Mouse (Mus musculus): Measurements from ENCODE around the gene Zfp827.
A peak's percentile ranks its signal among the peaks of the same experiment; 100 is the strongest.
"Not testable (repeated sequence)": the region's sequence is repeated elsewhere in the genome, so short reads cannot be mapped to it uniquely, and the experiment has no call there.

Gene Zfp827

DNA sequence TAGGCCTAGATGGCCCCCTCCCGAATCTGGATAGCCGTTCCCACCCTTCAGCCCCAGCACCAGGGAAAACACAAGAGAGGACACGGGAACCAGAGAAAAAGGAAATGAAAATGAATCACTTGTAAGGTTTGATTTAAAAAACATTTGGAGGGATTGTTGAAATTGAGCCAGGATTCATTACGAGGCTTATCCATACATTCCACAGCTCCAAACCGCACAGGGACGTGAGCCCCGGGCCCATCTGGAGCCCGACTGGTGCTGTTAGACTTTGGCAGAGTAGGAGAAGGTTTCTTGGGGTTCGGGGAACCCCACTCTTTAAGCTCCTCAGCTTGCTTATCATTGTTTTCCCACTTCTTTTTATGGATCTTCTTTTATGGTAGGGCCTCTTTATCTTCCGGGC, 76.9 kb downstream of the Zfp827 start:
- no peak for DNase-seq (ENCODE audit: low read depth, low spot score)

DNA sequence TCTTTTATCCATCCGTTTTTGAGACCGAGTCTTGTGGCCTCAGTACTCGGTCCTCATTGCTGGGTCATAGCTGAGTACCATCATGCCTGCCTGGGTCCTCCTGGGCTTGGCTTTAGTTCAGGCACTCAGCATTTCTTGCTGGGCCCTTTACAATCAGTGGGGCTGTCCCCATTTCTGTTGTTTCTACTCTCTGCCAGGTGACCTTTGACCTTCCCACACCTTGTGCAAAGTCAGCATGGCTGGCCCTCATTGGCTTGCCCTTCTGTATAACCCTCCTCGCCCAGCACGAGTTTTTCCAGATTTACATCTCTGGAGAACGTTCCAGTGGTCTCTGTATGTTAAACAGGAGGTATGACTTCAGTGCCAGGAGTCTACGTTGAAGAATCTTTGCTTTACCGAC, 83.2 kb downstream of the Zfp827 start:
- DNase-seq (ENCODE audit: low read depth, low spot score): no peak

DNA sequence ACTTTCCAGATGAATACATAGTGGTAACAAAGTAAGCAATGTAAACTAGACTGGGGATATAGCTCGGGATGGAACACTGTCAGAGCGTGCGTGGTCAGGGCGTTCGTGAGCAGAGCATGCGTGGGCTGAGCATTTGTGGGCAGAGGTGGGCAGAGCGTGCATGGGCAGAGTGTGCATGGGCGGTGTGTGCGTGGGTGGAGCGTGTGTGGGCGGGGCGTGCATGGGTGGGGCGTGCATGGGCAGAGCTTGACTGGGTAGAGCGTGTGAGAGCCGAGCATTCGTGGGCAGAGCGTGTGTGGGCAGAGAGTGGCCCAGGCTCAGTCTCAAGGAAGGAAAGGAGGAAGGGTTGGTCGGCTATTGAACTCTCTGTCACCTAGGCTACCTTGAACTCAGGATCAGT, 84.2 kb downstream of the Zfp827 start:
- no peak for DNase-seq (ENCODE audit: low read depth, low spot score)

DNA sequence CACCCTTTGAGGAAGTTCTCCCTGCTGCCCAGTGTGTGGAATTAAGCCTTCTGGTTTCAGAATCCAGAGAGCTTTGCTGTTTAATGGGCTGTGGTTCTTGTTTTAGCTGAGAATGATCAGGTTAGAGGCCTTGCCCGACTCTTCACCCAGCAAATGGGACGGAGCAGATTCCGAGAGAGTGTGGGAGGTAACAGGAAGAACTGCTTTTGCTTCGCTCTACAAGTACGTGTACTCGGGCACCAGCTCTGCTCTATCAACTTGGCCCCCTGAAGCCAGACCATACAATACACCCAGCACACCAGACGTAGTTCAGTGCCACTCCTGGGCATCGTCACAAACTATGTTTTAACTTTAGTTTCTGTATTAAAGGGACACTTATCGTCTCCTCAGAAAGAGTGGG, 85.3 kb downstream of the Zfp827 start:
- no peak for DNase-seq (ENCODE audit: low read depth, low spot score)

- no peak for DNase-seq (ENCODE audit: low read depth, low spot score)
Observed at GRCm38 (mm10) chr8:79114561-79114960, 86.3 kb downstream of the Zfp827 start.

GRCm38 (mm10) chr8:79116436-79116835, 88.2 kb downstream of the Zfp827 start:
- no peak for DNase-seq (ENCODE audit: low read depth, low spot score)

GRCm38 (mm10) chr8:79117711-79118110, 89.5 kb downstream of the Zfp827 start:
- no peak for DNase-seq (ENCODE audit: low read depth, low spot score)

- DNase-seq (ENCODE audit: low read depth, low spot score): no peak
Observed at GRCm38 (mm10) chr8:79121614-79122013, 93.4 kb downstream of the Zfp827 start.

DNA sequence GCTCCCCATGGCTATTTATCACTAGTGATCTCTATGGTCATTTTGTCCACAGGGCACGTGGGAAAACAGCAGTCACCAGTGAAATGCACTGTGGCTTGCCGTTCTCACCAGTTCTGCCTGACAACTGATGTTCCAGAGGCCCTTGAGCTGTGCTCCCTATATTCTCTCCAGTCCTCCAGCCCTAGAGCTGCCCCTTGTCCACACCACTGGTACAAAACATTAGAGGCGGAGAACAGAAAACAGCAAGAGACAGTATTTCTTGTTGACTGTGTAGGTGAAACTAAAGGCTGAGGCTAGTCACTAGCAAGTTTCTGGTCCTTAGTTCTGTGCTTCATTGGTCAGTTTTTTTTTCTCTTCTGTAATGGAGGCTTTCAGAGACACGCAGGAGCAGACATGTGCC, 96.0 kb downstream of the Zfp827 start:
- DNase-seq (ENCODE audit: low read depth, low spot score): no peak

DNA sequence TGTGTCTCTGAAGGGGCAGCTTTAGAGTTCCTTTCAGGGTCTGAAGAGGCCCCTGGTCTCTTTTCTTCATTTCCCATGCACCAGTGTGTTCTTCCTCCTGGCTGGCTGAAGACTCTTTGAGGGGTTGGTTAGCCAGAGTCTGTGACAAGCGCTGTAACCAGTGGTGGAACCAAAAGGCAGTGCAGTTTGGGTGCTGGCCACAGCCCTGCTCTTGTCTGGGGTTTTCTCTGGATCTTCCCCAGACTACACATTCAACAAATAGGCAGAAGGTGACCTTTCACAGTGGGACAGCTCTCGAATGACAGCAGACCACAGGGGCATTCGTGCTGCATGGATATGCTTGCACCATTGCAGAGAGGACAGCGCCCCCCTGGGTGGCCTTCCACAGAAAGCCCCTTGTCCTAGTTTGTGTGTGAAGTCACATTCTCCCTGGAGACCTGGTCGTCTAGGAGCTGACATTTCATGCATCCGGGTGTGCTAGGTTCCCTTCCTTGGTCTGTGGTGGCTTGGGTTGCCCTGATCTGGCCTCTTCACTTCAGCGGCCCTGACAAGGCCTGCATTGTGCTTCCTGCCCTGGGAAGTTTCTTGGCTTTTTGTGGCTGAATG, 99.1 kb downstream of the Zfp827 start:
- DNase-seq (ENCODE audit: low read depth, low spot score): no peak

DNA sequence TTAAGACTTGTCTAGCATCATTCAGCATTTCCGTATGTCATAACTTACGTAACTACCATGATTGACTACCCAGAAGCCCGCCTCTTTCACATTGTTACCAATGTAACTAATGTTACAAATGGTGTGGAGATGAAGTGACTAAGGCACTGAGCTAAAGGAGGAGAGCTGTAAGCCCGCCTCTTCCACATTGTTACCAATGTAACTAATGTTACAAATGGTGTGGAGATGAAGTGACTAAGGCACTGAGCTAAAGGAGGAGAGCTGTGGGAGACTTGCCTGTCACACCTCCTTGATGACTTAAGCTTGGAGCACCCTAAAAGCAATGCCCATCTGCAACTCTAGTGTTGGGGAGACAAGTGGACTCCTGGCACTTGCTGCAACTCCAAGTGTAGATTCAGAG, 100.3 kb downstream of the Zfp827 start:
- DNase-seq (ENCODE audit: low read depth, low spot score): not testable (repeated sequence)

DNA sequence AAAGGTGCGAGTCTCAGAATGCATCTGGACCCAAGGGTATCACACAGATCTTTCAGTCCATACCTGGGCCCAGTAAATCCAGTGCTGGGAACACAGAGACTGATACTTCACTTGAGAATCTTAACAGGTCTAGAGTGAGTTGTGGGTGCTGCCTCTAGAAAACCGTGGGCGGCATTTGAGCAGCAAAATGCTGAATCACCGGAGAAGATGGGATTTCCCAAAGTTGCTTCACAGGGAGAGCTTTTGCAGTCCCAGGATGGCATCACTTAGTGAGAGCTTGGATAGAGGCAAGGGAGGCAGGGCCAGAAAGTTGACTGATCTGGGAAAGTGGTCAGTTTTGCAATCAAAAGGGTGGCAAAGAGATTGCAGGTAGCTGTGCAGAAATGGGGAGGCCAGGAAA, 111.4 kb downstream of the Zfp827 start:
- DNase-seq (ENCODE audit: low read depth, low spot score): peak; percentile 76

DNA sequence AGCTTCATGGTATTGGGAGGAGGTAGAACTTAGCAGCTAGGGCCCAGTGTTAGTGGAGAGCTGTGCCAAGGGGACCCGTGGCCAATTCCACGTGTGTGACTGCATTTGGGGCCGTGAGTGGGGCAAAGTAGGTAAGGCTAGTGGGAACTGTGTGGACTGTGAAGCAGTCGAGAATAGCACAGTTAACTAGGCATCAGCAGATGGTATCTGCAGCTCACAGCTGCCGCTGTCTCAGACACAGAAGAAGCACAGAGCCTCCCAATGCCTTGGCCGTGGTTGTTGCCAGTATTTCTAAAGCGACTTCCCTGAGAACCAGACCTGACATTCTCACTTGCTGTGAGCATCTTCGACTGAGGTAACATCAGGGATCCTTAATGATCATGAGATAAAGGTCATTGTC, 112.7 kb downstream of the Zfp827 start:
- peak; percentile 87 for DNase-seq (ENCODE audit: low read depth, low spot score)

DNA sequence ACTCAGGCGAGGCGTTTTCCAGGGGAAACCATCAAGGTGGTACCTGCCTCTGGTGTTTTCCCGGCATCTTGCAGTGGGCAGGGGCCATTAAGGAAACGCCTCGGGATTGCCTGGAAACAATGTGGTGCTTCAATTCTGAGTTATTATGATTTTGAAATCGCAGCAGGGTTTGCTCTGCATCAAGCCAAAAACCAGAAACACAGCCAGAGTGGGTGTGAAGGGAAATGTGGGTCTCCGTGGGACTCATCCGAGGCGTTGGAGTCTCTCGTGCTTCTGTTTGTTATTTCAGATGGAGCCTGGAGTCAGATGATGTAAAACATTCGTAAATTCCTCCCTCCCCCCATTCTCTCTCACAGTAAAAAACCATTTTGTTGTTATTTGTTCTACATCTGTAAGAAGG, 113.4 kb downstream of the Zfp827 start:
- DNase-seq (ENCODE audit: low read depth, low spot score): peak; percentile 67

DNA sequence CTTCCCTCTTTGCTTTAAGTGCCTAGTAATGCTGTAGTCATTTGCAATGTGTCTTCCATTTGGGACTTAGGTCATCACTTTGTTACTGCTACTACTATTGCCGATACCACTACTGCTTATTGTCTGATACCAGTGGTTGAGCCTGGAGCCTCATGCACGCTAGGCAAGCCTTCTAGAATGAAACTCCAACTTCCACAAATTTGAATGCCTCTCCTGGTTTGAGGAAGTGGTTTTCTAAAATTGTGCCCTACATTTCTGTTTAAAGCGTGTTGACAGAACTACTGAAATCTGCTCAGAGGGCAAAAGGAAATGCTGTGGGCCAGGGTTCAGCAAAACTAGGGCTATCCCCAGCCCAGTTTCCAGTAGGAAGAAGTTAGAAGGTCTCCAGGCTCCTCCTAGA, 115.5 kb downstream of the Zfp827 start:
- no peak for DNase-seq (ENCODE audit: low read depth, low spot score)

GRCm38 (mm10) chr8:79145210-79145609, 117.0 kb downstream of the Zfp827 start:
- no peak for DNase-seq (ENCODE audit: low read depth, low spot score)

DNA sequence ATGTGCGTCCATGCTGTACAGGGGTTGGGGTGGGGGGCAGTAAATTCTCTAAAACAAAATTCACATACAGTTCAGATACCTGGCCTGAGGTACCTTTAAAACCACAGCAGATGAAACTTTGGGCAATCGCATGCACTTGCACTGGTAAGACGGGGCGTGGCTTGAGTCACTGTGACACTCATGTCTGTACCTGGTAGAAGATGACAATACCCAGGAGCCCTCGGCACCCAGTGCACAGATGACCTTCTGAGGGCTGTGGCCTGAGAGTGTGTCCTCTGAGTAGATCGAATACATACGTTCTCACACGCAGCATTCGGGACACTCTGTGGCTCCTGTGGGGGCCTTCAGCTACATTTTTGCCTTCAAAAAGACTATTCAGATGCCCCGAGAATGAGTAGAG, 117.4 kb downstream of the Zfp827 start:
- DNase-seq (ENCODE audit: low read depth, low spot score): no peak

- no peak for DNase-seq (ENCODE audit: low read depth, low spot score)
Observed at GRCm38 (mm10) chr8:79148799-79149198, 120.6 kb downstream of the Zfp827 start.

DNA sequence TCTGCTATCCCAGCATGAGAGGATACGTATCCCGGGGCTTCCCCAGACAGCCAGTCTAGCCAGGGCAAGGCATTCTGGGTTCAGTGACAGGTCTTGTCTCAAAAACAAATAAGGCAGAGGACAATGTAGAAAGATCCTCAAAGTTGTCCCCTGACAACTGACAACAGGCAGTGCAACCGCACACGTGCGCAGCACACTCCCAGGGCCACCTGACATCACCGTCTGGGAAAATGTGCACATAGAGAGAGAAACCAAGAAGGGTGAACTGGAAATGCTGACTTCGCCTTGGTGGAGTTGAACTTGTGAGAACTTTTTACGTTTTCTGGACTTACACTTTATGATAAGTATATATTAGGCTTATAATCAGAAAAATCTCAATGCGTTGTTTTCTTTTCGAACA, 121.6 kb downstream of the Zfp827 start:
- DNase-seq (ENCODE audit: low read depth, low spot score): no peak

DNA sequence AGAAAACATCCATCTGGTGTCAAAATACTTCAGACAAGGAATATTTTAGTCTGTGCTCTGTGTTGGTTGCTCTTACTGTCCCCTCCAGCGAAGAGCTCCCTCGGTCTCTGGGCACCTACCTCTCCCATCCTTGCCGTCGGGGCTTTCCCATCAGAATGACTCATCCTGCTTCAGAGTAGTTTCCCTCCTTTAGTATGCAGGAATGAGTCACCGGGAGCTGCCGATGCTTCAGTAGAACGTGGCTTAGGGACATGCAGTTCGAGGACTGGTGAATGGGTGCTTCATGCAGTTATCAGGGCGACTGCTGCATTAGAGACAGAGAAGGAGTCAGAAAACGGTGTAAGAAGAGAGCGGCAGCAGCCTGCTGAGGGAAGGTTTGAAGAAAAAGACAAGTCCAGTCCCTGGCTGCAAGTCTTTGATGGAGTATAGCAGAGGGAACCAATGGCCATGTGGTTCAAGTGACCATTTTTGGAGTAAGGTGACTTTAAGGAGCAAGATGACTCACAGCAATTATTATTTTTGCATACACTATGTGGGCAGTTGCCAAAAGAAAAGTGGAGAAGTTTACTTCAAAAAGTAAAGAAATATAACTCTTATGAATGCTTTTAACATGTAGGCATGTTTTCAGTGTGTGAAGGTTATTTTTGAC, 122.4 kb downstream of the Zfp827 start:
- DNase-seq (ENCODE audit: low read depth, low spot score): peak; percentile 41

DNA sequence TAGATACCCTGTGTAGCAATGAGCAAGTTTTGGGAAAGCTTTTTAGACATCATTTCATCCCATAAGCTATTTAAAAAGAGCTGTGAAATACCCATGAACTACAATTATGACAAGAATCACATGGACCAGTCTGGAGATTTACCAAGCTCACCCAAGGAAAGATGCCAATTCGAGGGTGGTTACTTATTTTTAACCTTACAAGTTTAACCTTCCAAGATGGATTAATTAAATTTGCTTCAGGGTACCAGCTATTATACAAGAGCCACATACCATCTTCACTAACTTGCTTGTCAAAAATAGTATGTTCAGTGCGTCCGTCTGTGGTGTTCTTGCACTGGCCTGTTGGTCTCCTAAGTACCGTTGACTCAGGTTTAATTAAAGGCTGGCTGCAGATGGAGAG, 123.4 kb downstream of the Zfp827 start:
- peak; percentile 44 for DNase-seq (ENCODE audit: low read depth, low spot score)

DNA sequence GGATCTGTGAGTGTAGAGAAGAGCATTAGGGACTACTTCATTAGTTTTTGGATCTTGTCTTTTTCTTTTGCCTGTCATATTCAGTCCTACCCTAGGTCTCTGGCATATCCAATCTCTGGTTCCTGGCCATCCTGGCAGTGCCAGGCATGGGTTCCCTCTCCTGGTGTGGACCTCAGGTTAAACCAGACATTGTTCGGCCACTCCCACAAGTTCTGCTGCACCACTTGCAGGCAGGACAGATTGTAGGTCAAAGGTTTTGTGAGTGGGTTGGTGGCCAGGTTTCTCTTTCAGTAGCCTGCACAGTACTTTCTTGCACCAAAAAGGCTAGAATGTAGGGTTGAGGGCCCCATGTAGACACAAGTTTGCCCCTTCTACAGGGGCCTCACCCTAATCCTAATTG, 125.0 kb downstream of the Zfp827 start:
- no peak for DNase-seq (ENCODE audit: low read depth, low spot score)

DNA sequence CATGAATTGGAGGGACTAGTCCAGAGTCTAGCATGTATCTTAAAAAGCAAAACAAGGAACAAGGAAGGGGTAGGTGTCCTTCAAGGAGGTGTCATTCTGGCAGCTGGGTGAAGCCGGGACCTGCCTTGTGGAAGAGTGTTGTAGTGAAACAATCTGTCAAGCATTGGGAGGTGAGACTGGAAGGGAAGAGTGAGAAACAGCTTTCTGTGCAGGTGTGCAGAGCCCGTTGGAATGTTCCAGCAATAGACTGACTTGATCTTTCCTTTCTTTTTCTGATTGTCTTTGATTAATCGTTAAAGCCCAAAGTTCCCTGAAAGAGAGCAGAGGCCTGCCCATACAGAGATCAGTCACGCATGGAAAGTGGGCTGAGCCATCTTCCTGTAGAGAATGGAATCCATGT, 125.4 kb downstream of the Zfp827 start:
- DNase-seq (ENCODE audit: low read depth, low spot score): no peak
